Mouse (Mus musculus): ENCODE measurements around the gene Rasl12. TPM values are rescaled to one million over a fixed set of nuclear protein-coding genes. Genes with fewer than 3 reads are reported as not detected.
A peak's percentile ranks its signal among the peaks of the same experiment; 100 is the strongest.

Rasl12 gene
- total RNA-seq (2022) = 1 to 10 TPM; 2.9 to 4.4 (median 3.8) TPM

GRCm38 (mm10) chr9:65398279-65398678, at the start of gene Rasl12:
Gene Rasl12, plus strand, starts transcription at chr9:65398506.
- peak; percentile 30 to 36 for DNase-seq (ENCODE audit: low spot score in 2 of 2)

- no peak for DNase-seq (ENCODE audit: low spot score in 2 of 2)
These were observed 45.1 kb upstream of the Rasl12 start for GRCm38 (mm10) chr9:65353251-65353650.

GRCm38 (mm10) chr9:65356561-65356960, 41.7 kb upstream of the Rasl12 start:
- DNase-seq (ENCODE audit: low spot score in 2 of 2) = no peak

- DNase-seq (ENCODE audit: low spot score in 2 of 2) = no peak
These were observed 41.3 kb upstream of the Rasl12 start for GRCm38 (mm10) chr9:65356971-65357370.

GRCm38 (mm10) chr9:65358956-65359480, 39.3 kb upstream of the Rasl12 start:
- no peak for DNase-seq (ENCODE audit: low spot score in 2 of 2)

GRCm38 (mm10) chr9:65360641-65361448, 37.5 kb upstream of the Rasl12 start, which contains the start of gene Ubap1l:
Gene Ubap1l, plus strand, starts transcription at chr9:65361041.
- DNase-seq (ENCODE audit: low spot score in 2 of 2) = no peak

- DNase-seq (ENCODE audit: low spot score in 2 of 2) = no peak
These were observed 34.6 kb upstream of the Rasl12 start for GRCm38 (mm10) chr9:65363684-65364083.

- DNase-seq (ENCODE audit: low spot score in 2 of 2) = no peak
These were observed 32.6 kb upstream of the Rasl12 start for GRCm38 (mm10) chr9:65365721-65366120.

- DNase-seq (ENCODE audit: low spot score in 2 of 2) = no peak
These were observed 26.6 kb upstream of the Rasl12 start for GRCm38 (mm10) chr9:65371756-65372155.

GRCm38 (mm10) chr9:65372449-65372848, 25.9 kb upstream of the Rasl12 start:
- DNase-seq (ENCODE audit: low spot score in 2 of 2) = peak in 1 of 2 experiments; percentile 46

- no peak for DNase-seq (ENCODE audit: low spot score in 2 of 2)
These were observed 23.7 kb upstream of the Rasl12 start for GRCm38 (mm10) chr9:65374468-65375162.

- peak; percentile 61 to 66 for DNase-seq (ENCODE audit: low spot score in 2 of 2)
These were observed 23.0 kb upstream of the Rasl12 start for GRCm38 (mm10) chr9:65375163-65375934.

- no peak for DNase-seq (ENCODE audit: low spot score in 2 of 2)
These were observed 17.2 kb upstream of the Rasl12 start for GRCm38 (mm10) chr9:65381017-65381590.

- DNase-seq (ENCODE audit: low spot score in 2 of 2) = no peak
These were observed 16.1 kb upstream of the Rasl12 start for GRCm38 (mm10) chr9:65382031-65382750.

- no peak for DNase-seq (ENCODE audit: low spot score in 2 of 2)
These were observed 15.6 kb upstream of the Rasl12 start for GRCm38 (mm10) chr9:65382751-65383097.

- DNase-seq (ENCODE audit: low spot score in 2 of 2) = no peak
These were observed 14.0 kb upstream of the Rasl12 start for GRCm38 (mm10) chr9:65384276-65384675.

- DNase-seq (ENCODE audit: low spot score in 2 of 2) = no peak
These were observed 11.7 kb upstream of the Rasl12 start for GRCm38 (mm10) chr9:65386373-65387140.

GRCm38 (mm10) chr9:65390752-65391612, 7.3 kb upstream of the Rasl12 start:
- DNase-seq (ENCODE audit: low spot score in 2 of 2) = no peak

- DNase-seq (ENCODE audit: low spot score in 2 of 2) = no peak
These were observed 6.7 kb upstream of the Rasl12 start, which contains the start of gene Kbtbd13 for GRCm38 (mm10) chr9:65391613-65391964. Gene Kbtbd13, minus strand, starts transcription at chr9:65391652.
